Mouse (Mus musculus): ENCODE measurements around the gene Sh3kbp1. TPM values are rescaled to one million over a fixed set of nuclear protein-coding genes. Genes with fewer than 3 reads are reported as not detected.
A peak's percentile ranks its signal among the peaks of the same experiment; 100 is the strongest.

Gene Sh3kbp1
- polyA plus RNA-seq, 1 experiment: 32.2 TPM

DNA sequence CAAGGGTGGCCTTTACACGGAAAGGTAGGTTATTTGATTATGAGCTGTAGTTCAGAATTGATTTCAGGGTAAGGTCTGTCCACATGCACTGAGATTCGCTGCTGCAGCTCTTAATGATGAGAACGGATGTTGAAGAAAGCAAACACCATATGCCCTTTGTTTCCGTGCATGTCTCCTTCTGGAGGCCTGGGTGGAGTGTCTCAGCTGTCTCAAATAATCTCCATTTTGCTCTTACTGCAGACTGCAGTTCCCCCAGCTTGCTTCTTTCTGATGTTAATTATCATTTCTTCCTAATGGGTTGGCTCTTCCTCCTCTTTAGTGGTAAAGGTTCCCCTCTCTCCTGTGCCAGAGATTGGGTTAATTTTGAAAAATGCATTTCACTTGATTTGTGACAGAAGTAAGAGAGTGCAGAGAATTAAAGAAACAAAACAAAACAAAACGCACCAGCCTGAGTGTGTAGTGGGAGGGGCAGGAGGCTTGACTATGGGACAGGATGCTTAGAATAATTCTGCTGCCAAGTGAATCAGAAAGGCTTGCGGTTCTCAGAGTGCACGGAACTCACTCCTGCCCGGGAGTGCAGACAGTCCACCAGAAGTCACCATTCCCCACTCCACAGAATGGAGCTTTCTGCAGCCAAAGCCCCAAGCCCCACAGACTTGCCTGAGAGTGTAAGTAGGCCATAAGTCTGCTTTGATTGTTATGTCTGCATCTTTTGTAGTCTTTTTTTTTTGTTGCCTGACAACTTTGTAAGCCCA is 81.2 kb downstream of the Sh3kbp1 start:
- Histone ChIP-seq H3K4me3 (replicated peaks; ENCODE audit: control insufficient read depth, low read depth, low read length) (peak overlapping the region; percentile 35), H3K4me1 (ENCODE audit: control insufficient read depth, insufficient read depth, low read length) (no peaks in the 10 kb centered on the region; the same call in 1 of the 2 replicates), H3K27ac (ENCODE audit: control insufficient read depth, insufficient read depth, low read depth, low read length, poor library complexity) (no peak overlapping the region)
- TF ChIP-seq CTCF (IDR thresholded peaks at IDR 0.05; ENCODE audit: control insufficient read depth, insufficient read depth, low read length): no peak
- 42% methylated on average over 8 of the region's 8 CpGs for WGBS

- Histone ChIP-seq H3K4me3 (replicated peaks; ENCODE audit: control insufficient read depth, low read depth, low read length) (no peak overlapping the region), H3K4me1 (ENCODE audit: control insufficient read depth, insufficient read depth, low read length) (no peaks in the 10 kb centered on the region; the same call in 1 of the 2 replicates), H3K27ac (ENCODE audit: control insufficient read depth, insufficient read depth, low read depth, low read length, poor library complexity) (no peak overlapping the region)
- 73% methylated on average over 6 of the region's 6 CpGs for WGBS
- TF ChIP-seq CTCF (IDR thresholded peaks at IDR 0.05; ENCODE audit: control insufficient read depth, insufficient read depth, low read length) (no peak), POLR2A (IDR thresholded peaks at IDR 0.05; ENCODE audit: borderline replicate concordance, control insufficient read depth, low read depth, low read length) (no peak)
Observed at GRCm38 (mm10) chrX:159709296-159709695, 82.2 kb downstream of the Sh3kbp1 start.

DNA sequence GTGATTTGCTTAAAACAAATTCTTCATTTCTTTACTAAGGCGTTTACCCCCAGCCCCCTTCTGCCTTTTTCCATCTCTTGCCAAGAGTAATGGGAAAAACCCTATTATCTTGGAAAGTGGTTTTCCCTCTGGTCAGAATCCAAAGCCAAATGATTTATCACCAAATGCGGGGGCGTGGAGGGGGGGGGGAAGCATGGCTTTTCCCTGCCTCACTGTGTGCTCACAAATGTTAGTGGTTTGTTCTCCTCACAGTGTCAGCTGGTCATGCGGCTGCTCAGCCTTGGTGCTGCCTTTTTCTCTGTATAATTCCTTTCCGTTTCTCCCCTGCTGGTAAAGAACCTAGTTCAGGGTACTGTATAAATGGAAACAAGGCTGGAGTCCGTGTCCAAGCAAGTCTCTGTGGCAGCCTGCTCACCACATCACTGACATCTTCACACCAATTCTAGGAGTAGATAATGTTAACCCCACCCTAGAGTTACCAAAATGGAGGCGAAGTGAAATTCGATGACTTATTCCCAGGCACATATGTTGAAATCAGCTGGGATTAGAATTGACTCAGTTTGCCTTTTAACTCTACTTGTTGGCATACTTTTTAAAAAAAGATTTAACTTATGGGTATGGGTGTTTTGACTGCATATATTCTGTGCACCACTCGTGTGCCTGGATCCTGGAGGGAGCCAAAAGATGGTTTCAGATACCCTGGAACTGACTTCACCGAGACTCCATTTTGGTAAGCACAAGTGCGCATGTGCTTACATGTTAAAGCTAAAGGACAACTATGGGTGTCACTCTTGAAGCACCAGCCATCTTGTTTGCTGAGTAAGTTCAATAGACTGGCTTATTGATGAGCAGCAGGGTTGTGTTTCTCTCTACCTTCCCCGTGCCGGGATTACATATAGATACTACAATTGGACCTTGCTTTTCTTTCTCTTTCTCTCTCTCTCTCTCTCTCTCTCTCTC is 84.3 kb downstream of the Sh3kbp1 start:
- H3K4me3 ChIP-seq (replicated peaks; ENCODE audit: control insufficient read depth, low read depth, low read length): no peak overlapping the region
- no peak for TF ChIP-seq POLR2A (IDR thresholded peaks at IDR 0.05; ENCODE audit: borderline replicate concordance, control insufficient read depth, low read depth, low read length)
- no peak for TF ChIP-seq CTCF (IDR thresholded peaks at IDR 0.05; ENCODE audit: control insufficient read depth, insufficient read depth, low read length)
- no peak overlapping the region for H3K27ac ChIP-seq (ENCODE audit: control insufficient read depth, insufficient read depth, low read depth, low read length, poor library complexity)
- no peaks in the 10 kb centered on the region; the same call in 1 of the 2 replicates for H3K4me1 ChIP-seq (ENCODE audit: control insufficient read depth, insufficient read depth, low read length)
- WGBS: 75% methylated on average over 13 of the region's 13 CpGs

DNA sequence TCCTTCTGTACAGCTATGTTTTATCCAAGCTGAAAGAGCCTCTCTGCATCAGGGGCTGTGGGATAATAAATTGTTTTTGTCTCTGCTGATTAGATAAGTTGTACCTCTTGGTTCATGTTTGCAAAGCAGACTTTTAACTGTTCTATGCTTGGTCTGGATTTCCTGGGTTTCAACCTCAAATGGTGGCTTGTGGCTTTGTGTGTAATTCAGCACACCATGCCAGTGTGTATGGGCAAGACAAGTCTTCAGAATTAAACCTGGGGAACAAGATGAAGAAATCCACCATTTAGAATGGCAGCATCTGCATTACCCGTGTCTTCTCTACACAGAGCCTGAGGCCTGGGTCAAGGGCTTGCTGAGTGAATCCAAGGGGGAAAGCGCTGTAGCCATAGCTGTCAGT is 86.1 kb downstream of the Sh3kbp1 start:
- no peak overlapping the region for H3K27ac ChIP-seq (ENCODE audit: control insufficient read depth, insufficient read depth, low read depth, low read length, poor library complexity)
- H3K4me3 ChIP-seq (replicated peaks; ENCODE audit: control insufficient read depth, low read depth, low read length): no peak overlapping the region
- 48% methylated on average over 2 of the region's 2 CpGs for WGBS
- TF ChIP-seq POLR2A (IDR thresholded peaks at IDR 0.05; ENCODE audit: borderline replicate concordance, control insufficient read depth, low read depth, low read length): no peak
- no peak for TF ChIP-seq CTCF (IDR thresholded peaks at IDR 0.05; ENCODE audit: control insufficient read depth, insufficient read depth, low read length)
- H3K4me1 ChIP-seq (ENCODE audit: control insufficient read depth, insufficient read depth, low read length): no peaks in the 10 kb centered on the region; the same call in 1 of the 2 replicates

DNA sequence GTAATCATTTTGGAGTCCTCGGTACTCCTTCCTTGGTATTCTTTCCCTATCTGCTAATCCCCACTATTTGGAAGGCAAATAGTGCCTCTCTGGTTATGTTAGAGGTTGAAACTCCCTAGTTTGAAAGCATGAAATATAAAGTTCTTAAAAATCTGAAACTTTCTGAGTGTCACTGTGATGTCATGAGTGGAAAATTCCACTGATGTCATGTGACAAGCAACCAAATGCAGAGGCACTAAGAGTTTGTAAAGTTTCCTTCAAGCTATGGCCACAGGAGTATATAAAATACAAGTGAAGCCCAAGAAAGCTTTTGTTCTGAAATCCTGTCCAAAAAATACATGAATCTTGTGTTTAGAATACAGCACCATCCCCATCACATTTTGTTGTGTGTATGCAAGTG is 94.3 kb downstream of the Sh3kbp1 start:
- no peak overlapping the region for H3K27ac ChIP-seq (ENCODE audit: control insufficient read depth, insufficient read depth, low read depth, low read length, poor library complexity)
- no peak for TF ChIP-seq CTCF (IDR thresholded peaks at IDR 0.05; ENCODE audit: control insufficient read depth, insufficient read depth, low read length)
- TF ChIP-seq POLR2A (IDR thresholded peaks at IDR 0.05; ENCODE audit: borderline replicate concordance, control insufficient read depth, low read depth, low read length): no peak
- no peak overlapping the region for H3K4me3 ChIP-seq (replicated peaks; ENCODE audit: control insufficient read depth, low read depth, low read length)
- WGBS: 77% methylated on average over 1 of the region's 1 CpGs
- no peaks in the 10 kb centered on the region for H3K4me1 ChIP-seq (ENCODE audit: control insufficient read depth, insufficient read depth, low read length)

DNA sequence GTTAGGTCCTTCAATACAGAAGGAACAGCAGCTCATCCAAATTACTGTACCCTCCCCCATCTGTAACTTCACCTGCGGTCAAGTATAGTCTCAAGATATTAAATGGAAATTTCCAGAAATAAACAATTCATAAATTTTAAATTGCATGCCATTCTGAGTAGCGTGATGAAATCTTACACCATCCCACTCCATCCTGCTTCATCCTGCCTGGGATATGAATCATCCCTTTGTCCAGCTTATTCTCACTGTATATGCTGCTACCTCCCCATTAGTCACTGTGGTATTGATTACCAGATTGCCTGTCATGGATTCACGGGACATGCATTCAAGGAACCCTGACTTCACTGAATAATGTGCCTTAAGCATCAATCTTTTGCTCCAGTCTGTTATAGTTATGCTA is 104.3 kb downstream of the Sh3kbp1 start:
- Histone ChIP-seq H3K4me1 (ENCODE audit: control insufficient read depth, insufficient read depth, low read length) (no peaks in the 10 kb centered on the region; the same call in 1 of the 2 replicates), H3K4me3 (replicated peaks; ENCODE audit: control insufficient read depth, low read depth, low read length) (no peak overlapping the region), H3K27ac (ENCODE audit: control insufficient read depth, insufficient read depth, low read depth, low read length, poor library complexity) (no peak overlapping the region)
- TF ChIP-seq CTCF (IDR thresholded peaks at IDR 0.05; ENCODE audit: control insufficient read depth, insufficient read depth, low read length) (no peak), POLR2A (IDR thresholded peaks at IDR 0.05; ENCODE audit: borderline replicate concordance, control insufficient read depth, low read depth, low read length) (no peak)
- WGBS: 88% methylated on average over 3 of the region's 3 CpGs

GRCm38 (mm10) chrX:159732845-159733244 is 105.8 kb downstream of the Sh3kbp1 start:
- Histone ChIP-seq H3K27ac (ENCODE audit: control insufficient read depth, insufficient read depth, low read depth, low read length, poor library complexity) (no peak overlapping the region), H3K4me3 (replicated peaks; ENCODE audit: control insufficient read depth, low read depth, low read length) (no peak overlapping the region), H3K4me1 (ENCODE audit: control insufficient read depth, insufficient read depth, low read length) (no peaks in the 10 kb centered on the region; the same call in 1 of the 2 replicates)
- TF ChIP-seq POLR2A (IDR thresholded peaks at IDR 0.05; ENCODE audit: borderline replicate concordance, control insufficient read depth, low read depth, low read length) (no peak), CTCF (IDR thresholded peaks at IDR 0.05; ENCODE audit: control insufficient read depth, insufficient read depth, low read length) (no peak)
- 78% methylated on average over 3 of the region's 3 CpGs for WGBS

- WGBS: 73% methylated on average over 2 of the region's 2 CpGs
- H3K27ac ChIP-seq (ENCODE audit: control insufficient read depth, insufficient read depth, low read depth, low read length, poor library complexity): no peak overlapping the region
- H3K4me3 ChIP-seq (replicated peaks; ENCODE audit: control insufficient read depth, low read depth, low read length): no peak overlapping the region
- H3K4me1 ChIP-seq (ENCODE audit: control insufficient read depth, insufficient read depth, low read length): no peaks in the 10 kb centered on the region; the same call in 1 of the 2 replicates
- no peak for TF ChIP-seq POLR2A (IDR thresholded peaks at IDR 0.05; ENCODE audit: borderline replicate concordance, control insufficient read depth, low read depth, low read length)
- no peak for TF ChIP-seq CTCF (IDR thresholded peaks at IDR 0.05; ENCODE audit: control insufficient read depth, insufficient read depth, low read length)
Observed at GRCm38 (mm10) chrX:159733948-159734347, 106.9 kb downstream of the Sh3kbp1 start.

Data from bone marrow, adult 2 months (tissue).